Mouse (Mus musculus) ES-Bruce4 (cell line): Measurements from ENCODE around the gene Htr7. TPM values are rescaled to one million over a fixed set of nuclear protein-coding genes. Genes with fewer than 3 reads are reported as not detected.
A peak's percentile ranks its signal among the peaks of the same experiment; 100 is the strongest.

Experiments used
- H3K27ac ChIP-seq: 2 replicates; pipeline ENCODE4 v1.5.1; 2012; ENCODE audit warnings: low read length, inconsistent platforms; ENCODE audit not compliant: insufficient read depth
- H3K27me3 ChIP-seq: 2 replicates; pipeline ENCODE4 v1.6.1; 2012; ENCODE audit warnings: mild to moderate bottlenecking, low read length, inconsistent platforms; ENCODE audit not compliant: control insufficient read depth, poor library complexity, insufficient read depth, severe bottlenecking
- H3K36me3 ChIP-seq: 2 replicates; pipeline ENCODE4 v1.6.1; 2012; ENCODE audit warnings: inconsistent platforms, mild to moderate bottlenecking, low read length, moderate library complexity; ENCODE audit not compliant: control insufficient read depth, poor library complexity, insufficient read depth, severe bottlenecking
- H3K4me1 ChIP-seq: one replicate; pipeline ENCODE4 v1.8.1; 2011; ENCODE audit warnings: low read length; ENCODE audit not compliant: control insufficient read depth, insufficient read depth
- H3K4me3 ChIP-seq: 2 replicates; pipeline ENCODE4 v1.5.1; 2011; ENCODE audit warnings: low read depth, mild to moderate bottlenecking, low read length
- H3K9ac ChIP-seq: 2 replicates; pipeline ENCODE4 v1.6.1; 2012; ENCODE audit warnings: low read depth, mild to moderate bottlenecking, inconsistent platforms; ENCODE audit not compliant: poor library complexity, severe bottlenecking
- H3K9me3 ChIP-seq: replicated peaks from 2 replicates; pipeline ENCODE4 v1.6.1; 2012; ENCODE audit warnings: mild to moderate bottlenecking, low read length, inconsistent platforms; ENCODE audit not compliant: control insufficient read depth, poor library complexity, insufficient read depth, severe bottlenecking
- CTCF ChIP-seq: IDR thresholded peaks from one replicate; pipeline ENCODE4 v1.8.1; 2011; ENCODE audit warnings: low read depth, low read length
- EP300 ChIP-seq: IDR thresholded peaks from 2 replicates; pipeline ENCODE4 v1.6.1; 2011; ENCODE audit warnings: low read depth, low read length; ENCODE audit not compliant: insufficient read depth
- POLR2A ChIP-seq: IDR thresholded peaks from one replicate; pipeline ENCODE4 v1.8.1; 2011; ENCODE audit warnings: low read length; ENCODE audit not compliant: insufficient read depth
- polyA plus RNA-seq: library from polyadenylated mRNA; stranded (reverse); fragments of >200 nt; gene quantifications from 2 replicates; pipeline ENCODE4 v1.2.4, GENCODE M21; 2011; ENCODE audit warnings: low read depth; ENCODE audit not compliant: missing spikeins, insufficient read depth, insufficient read length

Gene Htr7
- polyA plus RNA-seq, 1 experiment, result not detected

- Histone ChIP-seq H3K27ac (no peak within 1 kb of the TSS), H3K36me3 (peaks cover 5% of the 10 kb centered on the region), H3K9ac (peak within 1 kb of the TSS; percentile 82), H3K27me3 (no peaks in the 10 kb centered on the region; the same call in 1 of the 2 replicates), H3K9me3 (no peaks in the 10 kb centered on the region), H3K4me3 (peak within 1 kb of the TSS; percentile 99), H3K4me1 (no peaks in the 10 kb centered on the region)
- TF ChIP-seq POLR2A (peak; percentile 39), CTCF (no peak), EP300 (no peak)
These were observed 26.2 kb upstream of the Htr7 start, which contains the start of gene Rpp30 for GRCm38 (mm10) chr19:36083262-36084225. Gene Rpp30 (plus strand): TSS chr19:36083716.

GRCm38 (mm10) chr19:36082606-36083261 is 25.4 kb upstream of the Htr7 start:
- Histone ChIP-seq H3K36me3 (no peaks in the 10 kb centered on the region; the same call in none of the 2 replicates), H3K4me3 (no peak overlapping the region; the same call in 1 of the 2 replicates), H3K9ac (0 out of 2 replicates have a peak overlapping the region, but pooled peaks have one; percentile 16), H3K27ac (no peak overlapping the region), H3K9me3 (no peaks in the 10 kb centered on the region), H3K27me3 (no peaks in the 10 kb centered on the region; the same call in 1 of the 2 replicates), H3K4me1 (no peaks in the 10 kb centered on the region)
- TF ChIP-seq CTCF (no peak), EP300 (no peak), POLR2A (no peak)

DNA sequence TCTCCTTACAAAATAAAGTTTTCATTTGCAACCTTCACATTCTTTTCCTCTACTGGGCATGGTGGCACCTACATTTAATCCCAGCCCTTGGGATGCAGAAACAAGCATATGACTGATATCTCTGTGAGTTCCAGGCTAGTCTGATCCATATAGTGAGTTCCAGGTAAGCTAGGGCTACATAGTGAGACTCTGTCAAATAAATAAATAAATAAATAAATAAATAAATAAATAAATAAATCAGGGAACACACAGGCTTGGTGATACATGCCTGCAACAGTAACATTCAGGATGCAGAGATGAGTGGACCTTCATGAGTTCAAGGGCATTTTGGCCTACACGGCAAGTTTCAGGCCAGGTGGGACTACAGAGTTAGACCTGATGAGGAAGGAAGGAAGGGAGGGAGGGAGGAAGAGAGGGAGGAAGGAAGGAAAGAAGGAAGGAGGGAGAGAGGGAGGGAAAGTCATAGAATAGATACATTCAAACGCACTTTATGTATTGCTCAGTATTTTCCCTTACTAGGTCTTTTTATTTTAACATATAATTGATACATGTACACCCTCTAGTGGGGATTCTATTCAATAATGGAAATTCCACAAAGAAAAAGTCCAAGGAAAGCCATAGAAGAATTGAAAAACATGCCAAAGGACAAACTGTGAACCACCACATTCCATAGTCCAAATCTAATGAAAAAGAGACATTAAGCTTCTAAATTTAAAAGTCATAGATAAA is 5.7 kb upstream of the Htr7 start:
- no peak overlapping the region for H3K27ac ChIP-seq
- H3K27me3 ChIP-seq, result peaks cover 2% of the 10 kb centered on the region; the same call in 1 of the 2 replicates
- no peak overlapping the region for H3K4me3 ChIP-seq
- H3K36me3 ChIP-seq, result no peaks in the 10 kb centered on the region
- no peaks in the 10 kb centered on the region for H3K4me1 ChIP-seq
- TF ChIP-seq CTCF, result no peak
- no peak for TF ChIP-seq EP300
- no peak for TF ChIP-seq POLR2A
- H3K9me3 ChIP-seq, result peaks cover 7% of the 10 kb centered on the region
- H3K9ac ChIP-seq, result no peak overlapping the region

DNA sequence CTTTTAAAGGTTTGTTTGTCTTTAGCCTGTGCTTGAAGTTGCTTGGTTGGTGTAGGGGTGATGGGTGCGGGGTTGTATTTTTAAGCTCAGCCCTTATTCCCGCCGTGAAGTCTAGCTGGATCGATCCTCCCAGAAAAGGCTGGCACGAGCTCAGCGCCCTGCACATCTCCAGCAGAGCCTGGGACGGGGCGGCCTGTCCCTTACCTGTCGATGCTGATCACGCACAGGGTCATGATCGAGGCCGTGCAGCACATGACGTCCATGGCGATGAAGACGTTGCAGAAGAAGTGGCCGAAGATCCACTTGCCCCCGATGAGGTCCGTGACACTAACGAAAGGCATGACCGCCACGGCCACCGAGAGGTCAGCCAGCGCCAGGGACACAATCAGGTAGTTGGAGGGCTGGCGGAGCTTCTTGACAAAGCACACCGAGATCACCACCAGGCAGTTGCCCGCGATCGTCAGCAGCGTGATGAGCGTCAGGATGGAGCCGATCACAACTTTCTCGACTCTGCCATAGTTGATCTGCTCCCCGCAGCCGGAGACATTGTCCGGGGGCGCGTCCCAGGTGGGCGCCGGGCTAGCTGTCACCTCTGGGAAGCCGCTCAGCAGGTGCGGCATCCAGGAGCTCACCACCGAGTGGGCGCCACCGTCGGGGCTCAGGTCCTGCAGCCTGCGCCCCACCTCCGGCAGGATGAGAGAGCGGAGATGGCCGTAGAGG is 645 bp downstream of the Htr7 start:
- H3K4me1 ChIP-seq, result no peaks in the 10 kb centered on the region
- TF ChIP-seq POLR2A (no peak), EP300 (no peak), CTCF (no peak)
- H3K27me3 ChIP-seq, result peaks cover 9% of the 10 kb centered on the region
- peak overlapping the region; percentile 63; the same call in 1 of the 2 replicates for H3K9ac ChIP-seq
- H3K36me3 ChIP-seq, result no peaks in the 10 kb centered on the region
- no peak overlapping the region for H3K27ac ChIP-seq
- no peaks in the 10 kb centered on the region for H3K9me3 ChIP-seq
- peak overlapping the region; percentile 68 for H3K4me3 ChIP-seq

DNA sequence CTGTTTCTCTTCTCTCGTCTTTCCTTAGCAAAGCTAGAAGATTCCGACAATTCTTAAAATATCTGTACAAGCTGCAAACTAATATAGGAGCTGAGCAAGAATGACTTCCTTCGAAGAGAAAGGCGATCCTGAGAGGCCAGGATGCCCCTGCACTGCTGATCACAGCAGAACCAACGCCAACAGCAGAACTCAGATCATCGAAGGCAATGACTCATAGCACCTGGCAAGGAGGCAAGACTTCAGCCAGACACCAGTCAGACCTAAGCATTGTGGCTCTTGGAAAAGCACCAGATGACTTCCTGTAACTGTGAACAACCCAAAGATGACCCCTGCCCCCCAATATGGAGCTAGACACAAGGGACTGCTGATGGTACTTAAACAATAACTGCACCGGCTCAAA is 11.3 kb downstream of the Htr7 start:
- H3K4me3 ChIP-seq, result no peak overlapping the region
- no peaks in the 10 kb centered on the region for H3K9me3 ChIP-seq
- no peak overlapping the region for H3K27ac ChIP-seq
- TF ChIP-seq EP300 (no peak), POLR2A (no peak), CTCF (no peak)
- no peaks in the 10 kb centered on the region for H3K36me3 ChIP-seq
- no peak overlapping the region for H3K9ac ChIP-seq
- H3K27me3 ChIP-seq, result no peaks in the 10 kb centered on the region
- no peaks in the 10 kb centered on the region for H3K4me1 ChIP-seq
